Mouse (Mus musculus) G1E (cell line): ENCODE measurements around the gene Polm.

Experiments used
- CTCF ChIP-seq: IDR thresholded peaks from 2 replicates; pipeline ENCODE4 v1.5.1; 2012; ENCODE audit warnings: low read depth, low read length, inconsistent platforms, mixed read lengths
- GATA1 ChIP-seq: IDR thresholded peaks from 2 replicates; pipeline ENCODE4 v1.6.1; 2012; ENCODE audit warnings: borderline replicate concordance, low read length, inconsistent platforms, mixed read lengths
- POLR2AphosphoS5 ChIP-seq: IDR thresholded peaks from 2 replicates; pipeline ENCODE4 v1.6.1; 2012; ENCODE audit warnings: low read depth, low read length, inconsistent platforms; ENCODE audit not compliant: insufficient replicate concordance

DNA sequence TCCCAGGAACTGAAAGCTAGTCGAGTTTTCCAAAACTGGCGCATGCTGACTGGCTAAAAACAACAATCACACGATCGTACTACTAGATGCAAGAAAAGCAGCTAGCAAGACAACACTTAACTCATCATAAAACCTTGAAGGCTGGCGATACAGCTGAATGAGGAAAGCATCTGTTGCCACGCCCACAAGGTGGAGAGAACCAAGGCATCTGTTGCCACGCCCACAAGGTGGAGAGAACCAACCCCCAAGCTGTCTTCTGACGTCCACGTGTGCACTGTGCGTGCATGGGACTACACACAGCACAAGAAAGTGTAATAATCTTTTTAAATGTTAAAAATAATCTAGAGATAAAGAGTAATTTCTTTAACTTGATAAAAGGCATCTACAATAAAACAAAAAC is 24.4 kb downstream of the Polm start:
- TF ChIP-seq POLR2AphosphoS5 = no peak
- no peak for TF ChIP-seq CTCF
- no peak for TF ChIP-seq GATA1
